Mouse (Mus musculus): ENCODE measurements around the gene Iffo2. TPM values are rescaled to one million over a fixed set of nuclear protein-coding genes. Genes with fewer than 3 reads are reported as not detected.
A peak's percentile ranks its signal among the peaks of the same experiment; 100 is the strongest.

The Iffo2 gene
- total and polyA plus RNA-seq, 3 experiments = 0.38 to 3.0 (median 0.60) TPM

- DNase-seq (ENCODE audit: extremely low read depth) = no peak
- Histone ChIP-seq H3K9me3 (replicated peaks; ENCODE audit: low read length) (no peaks in the 10 kb centered on the region), H3K4me3 (replicated peaks in 1 of 3; ENCODE audit: low read depth in 2 of 3, low read length in 2 of 3, poor library complexity in 1 of 3) (peak overlapping the region; percentile 68 to 80 (median 71)), H3K9ac (ENCODE audit: insufficient read depth, low read depth) (peak overlapping the region; percentile 64), H3K27ac (ENCODE audit: insufficient read depth, low read depth) (no peak overlapping the region), H3K27me3 (replicated peaks) (peaks cover 13% of the 10 kb centered on the region), H3K4me2 (ENCODE audit: insufficient read depth, low read depth, poor library complexity, severe bottlenecking) (peak overlapping the region; percentile 87), H3K36me3 (replicated peaks in 1 of 2; ENCODE audit: control insufficient read depth in 1 of 2, insufficient read depth in 1 of 2, low read length in 1 of 2) (peaks cover 0 to 4% of the 10 kb centered on the region in 2 experiments), H3K4me1 (ENCODE audit: control insufficient read depth in 1 of 2, insufficient read depth in 2 of 2) (peaks cover 9 to 11% of the 10 kb centered on the region in 2 experiments), H3K79me2 (replicated peaks; ENCODE audit: control insufficient read depth, extremely low read depth, insufficient read depth, poor library complexity, severe bottlenecking) (no peaks in the 10 kb centered on the region)
- no peak for TF ChIP-seq SMC3 (IDR thresholded peaks at IDR 0.05; ENCODE audit: low read depth, low read length)
- no peak for TF ChIP-seq CHD2 (IDR thresholded peaks at IDR 0.05; ENCODE audit: low read length)
- no peak for TF ChIP-seq MXI1 (IDR thresholded peaks at IDR 0.05; ENCODE audit: low read depth, low read length)
- no peak for TF ChIP-seq ZC3H11A (IDR thresholded peaks at IDR 0.05; ENCODE audit: low read depth, low read length)
- no peak for TF ChIP-seq RCOR1 (conservative IDR thresholded peaks at IDR 0.05; ENCODE audit: low read depth, low read length)
- no peak for TF ChIP-seq HCFC1 (IDR thresholded peaks at IDR 0.05; ENCODE audit: low read depth, low read length)
- TF ChIP-seq PAX5 (IDR thresholded peaks at IDR 0.05; ENCODE audit: low read length) = no peak
- no peak for TF ChIP-seq ZMIZ1 (IDR thresholded peaks at IDR 0.05; ENCODE audit: low read depth, low read length)
- no peak for TF ChIP-seq EP300 (IDR thresholded peaks at IDR 0.05; ENCODE audit: low read length)
- no peak for TF ChIP-seq ETS1 (conservative IDR thresholded peaks at IDR 0.05; ENCODE audit: low read depth, low read length)
- TF ChIP-seq RAD21 (IDR thresholded peaks at IDR 0.05; ENCODE audit: low read depth, low read length) = no peak
- no peak for TF ChIP-seq TBP (conservative IDR thresholded peaks at IDR 0.05; ENCODE audit: low read depth, low read length)
- no peak for TF ChIP-seq MAFK (IDR thresholded peaks at IDR 0.05; ENCODE audit: insufficient replicate concordance, low read length)
- no peak for TF ChIP-seq TCF12 (IDR thresholded peaks at IDR 0.05; ENCODE audit: low read depth, low read length)
- TF ChIP-seq MYC (IDR thresholded peaks at IDR 0.05; ENCODE audit: low read depth, low read length) = no peak
- no peak for TF ChIP-seq IRF4 (IDR thresholded peaks at IDR 0.05; ENCODE audit: low read depth, low read length)
- no peak for TF ChIP-seq MEF2A (IDR thresholded peaks at IDR 0.05; ENCODE audit: borderline replicate concordance, low read depth, low read length)
- TF ChIP-seq JUND (conservative IDR thresholded peaks at IDR 0.05; ENCODE audit: low read depth, low read length) = no peak
- TF ChIP-seq MAZ (IDR thresholded peaks at IDR 0.05; ENCODE audit: low read depth, low read length) = no peak
- dilution Hi-C loops (cut with MboI; ENCODE audit: extremely low pct_ligation_motif_present, extremely low pct_unique_long_range_greater_than_20kb, low sequenced_read_pairs) = no loop called here
- in situ Hi-C loops (cut with MboI; ENCODE audit: low pct_ligation_motif_present, low pct_unique_long_range_greater_than_20kb, low sequenced_read_pairs) = loop anchor here (5.0 kb wide), 1 partner anchor 151 kb away; no protein-coding TSS in a partner anchor
Measured at GRCm38 (mm10) chr4:139623434-139624115, 93.2 kb downstream of the Iffo2 start.

DNA sequence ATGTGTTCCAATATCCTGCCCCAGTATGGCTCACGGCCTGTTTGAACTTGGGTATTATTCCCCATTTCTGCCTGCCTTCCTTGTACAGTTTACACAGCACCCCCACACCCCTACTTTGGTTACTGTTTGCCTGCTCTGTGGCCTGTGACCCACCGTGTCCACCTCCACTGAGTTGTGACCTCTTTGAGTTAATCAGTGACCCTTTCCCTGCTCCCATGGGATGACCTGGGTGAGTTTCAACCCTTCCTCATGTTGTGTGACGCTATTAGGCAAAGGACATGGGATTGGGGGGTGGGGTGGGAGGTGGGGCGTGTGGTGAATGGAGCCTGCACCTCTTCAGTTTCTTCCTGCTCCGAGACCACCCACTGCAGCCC lies 93.8 kb downstream of the Iffo2 start:
- Histone ChIP-seq H3K4me2 (ENCODE audit: insufficient read depth, low read depth, poor library complexity, severe bottlenecking) (peak overlapping the region; percentile 87; the same call in 1 of the 2 replicates), H3K4me3 (replicated peaks in 1 of 3; ENCODE audit: low read depth in 2 of 3, low read length in 2 of 3, poor library complexity in 1 of 3) (no peak overlapping the region), H3K4me1 (ENCODE audit: control insufficient read depth in 1 of 2, insufficient read depth in 2 of 2) (peaks cover 9 to 11% of the 10 kb centered on the region in 2 experiments), H3K27ac (ENCODE audit: insufficient read depth, low read depth) (no peak overlapping the region), H3K27me3 (replicated peaks) (peaks cover 13% of the 10 kb centered on the region), H3K79me2 (replicated peaks; ENCODE audit: control insufficient read depth, extremely low read depth, insufficient read depth, poor library complexity, severe bottlenecking) (no peaks in the 10 kb centered on the region), H3K36me3 (replicated peaks in 1 of 2; ENCODE audit: control insufficient read depth in 1 of 2, insufficient read depth in 1 of 2, low read length in 1 of 2) (peaks cover 0 to 4% of the 10 kb centered on the region in 2 experiments), H3K9me3 (replicated peaks; ENCODE audit: low read length) (no peaks in the 10 kb centered on the region), H3K9ac (ENCODE audit: insufficient read depth, low read depth) (no peak overlapping the region)
- in situ Hi-C loops (cut with MboI; ENCODE audit: low pct_ligation_motif_present, low pct_unique_long_range_greater_than_20kb, low sequenced_read_pairs) (loop anchor here (5.0 kb wide), 1 partner anchor 152 kb away; no protein-coding TSS in a partner anchor), dilution Hi-C loops (cut with MboI; ENCODE audit: extremely low pct_ligation_motif_present, extremely low pct_unique_long_range_greater_than_20kb, low sequenced_read_pairs) (no loop called here)
- no peak for TF ChIP-seq PAX5 (IDR thresholded peaks at IDR 0.05; ENCODE audit: low read length)
- TF ChIP-seq CHD1 (IDR thresholded peaks at IDR 0.05; ENCODE audit: low read depth, low read length) = no peak
- TF ChIP-seq IRF4 (IDR thresholded peaks at IDR 0.05; ENCODE audit: low read depth, low read length) = no peak
- TF ChIP-seq MAX (IDR thresholded peaks at IDR 0.05; ENCODE audit: low read length) = no peak
- TF ChIP-seq GABPA (IDR thresholded peaks at IDR 0.05; ENCODE audit: insufficient replicate concordance, low read depth, low read length) = no peak
- no peak for TF ChIP-seq UBTF (IDR thresholded peaks at IDR 0.05; ENCODE audit: low read depth, low read length)
- no peak for DNase-seq (ENCODE audit: extremely low read depth)
